In genomic region chr1:136040452-136040851, GRCm38 (mm10) we compare ENCODE assay signal across 14 mouse cellular contexts. TPM values are rescaled to one million over a fixed set of nuclear protein-coding genes. Genes with fewer than 3 reads are reported as not detected.
DNase-seq lines count a peak whose midpoint lies in the region; ATAC-seq and TF ChIP-seq lines count a peak whose summit lies in the region.
"Had no signal": no experiment of that assay in that cellular context is flagged by ENCODE, and none has a peak within 500 bp of the region (broad histone marks: within the 10 kb centered on the region; RNA-seq: fewer than 3 reads in every experiment).

No protein-coding gene starts in this region.

- TF ChIP-seq CTCF in cortical plate, adult 2 months (IDR thresholded peaks at IDR 0.05; ENCODE audit: extremely low read depth, insufficient read depth, low read length) = no peak

- H3K36me3 ChIP-seq in forebrain, embryonic 13.5 days (ENCODE audit: poor library complexity, severe bottlenecking) = peaks cover 6% of the 10 kb centered on the region
- H3K36me3 ChIP-seq in forebrain, embryonic 12.5 days (replicated peaks) = peaks cover 6% of the 10 kb centered on the region
- peaks cover 4% of the 10 kb centered on the region for H3K36me3 ChIP-seq in kidney, embryonic 15.5 days
- H3K36me3 ChIP-seq in limb, embryonic 12.5 days = peaks cover 6% of the 10 kb centered on the region

- 0 out of 2 replicates have a peak overlapping the region, but pooled peaks have one; percentile 16 for H3K4me2 ChIP-seq in forebrain, embryonic 13.5 days
- H3K4me2 ChIP-seq in forebrain, embryonic 12.5 days = no peak overlapping the region
- peak overlapping the region; percentile 8; the same call in 1 of the 2 replicates for H3K4me2 ChIP-seq in kidney, embryonic 15.5 days
- peak overlapping the region; percentile 34 for H3K4me2 ChIP-seq in limb, embryonic 12.5 days

- H3K27ac ChIP-seq in forebrain, embryonic 13.5 days = no peak overlapping the region
- H3K27ac ChIP-seq in forebrain, embryonic 12.5 days = no peak overlapping the region
- no peak overlapping the region for H3K27ac ChIP-seq in kidney, embryonic 15.5 days
- H3K27ac ChIP-seq in cortical plate, adult 2 months (ENCODE audit: insufficient read depth, low read length) = no peak overlapping the region
- no peak overlapping the region for H3K27ac ChIP-seq in limb, embryonic 12.5 days

- DNase-seq in kidney, postnatal 36 days = no peak
- DNase-seq: adrenal gland, adult 8-10 months; gastrocnemius, postnatal 25 days; heart, postnatal 10 days; kidney, adult 2 months; liver, postnatal 0 days had no signal

- no peak for TF ChIP-seq POLR2A in cortical plate, adult 2 months (IDR thresholded peaks at IDR 0.05; ENCODE audit: extremely low read depth, insufficient read depth, low read length)

- H3K27me3 ChIP-seq in forebrain, embryonic 13.5 days = no peaks in the 10 kb centered on the region; the same call in 1 of the 2 replicates
- H3K27me3 ChIP-seq in forebrain, embryonic 12.5 days = peaks cover 20% of the 10 kb centered on the region
- H3K27me3 ChIP-seq in kidney, embryonic 15.5 days = peaks cover 22% of the 10 kb centered on the region
- H3K27me3 ChIP-seq in limb, embryonic 12.5 days = peaks cover 9% of the 10 kb centered on the region

- H3K9ac ChIP-seq in forebrain, embryonic 13.5 days = no peak overlapping the region
- no peak overlapping the region for H3K9ac ChIP-seq in forebrain, embryonic 12.5 days
- H3K9ac ChIP-seq in kidney, embryonic 15.5 days = no peak overlapping the region
- H3K9ac ChIP-seq in limb, embryonic 12.5 days (replicated peaks) = no peak overlapping the region
- H3K9ac ChIP-seq: liver, postnatal 0 days had no signal

- 10% methylated on average over 11 of the region's 11 CpGs for WGBS in forebrain, embryonic 13.5 days
- 17% methylated on average over 11 of the region's 11 CpGs for WGBS in forebrain, embryonic 12.5 days
- 16% methylated on average over 11 of the region's 11 CpGs for WGBS in kidney, embryonic 15.5 days
- WGBS in limb, embryonic 12.5 days = 17% methylated on average over 11 of the region's 11 CpGs

- no peak overlapping the region for H3K4me3 ChIP-seq in forebrain, embryonic 13.5 days
- no peak overlapping the region for H3K4me3 ChIP-seq in forebrain, embryonic 12.5 days (replicated peaks)
- no peak overlapping the region for H3K4me3 ChIP-seq in kidney, embryonic 15.5 days (replicated peaks)
- H3K4me3 ChIP-seq in cortical plate, adult 2 months (ENCODE audit: insufficient read depth, low read length) = peak overlapping the region; percentile 41
- no peak overlapping the region for H3K4me3 ChIP-seq in limb, embryonic 12.5 days (replicated peaks)

- ATAC-seq in forebrain, embryonic 13.5 days = no peak
- ATAC-seq in forebrain, embryonic 12.5 days (ENCODE audit: low FRiP score) = no peak; the same call in 1 of the 2 replicates
- ATAC-seq in kidney, embryonic 15.5 days (replicated peaks; ENCODE audit: low FRiP score) = peak; percentile 63; the same call in 1 of the 2 replicates
- peak; percentile 52; the same call in 1 of the 2 replicates for ATAC-seq in limb, embryonic 12.5 days (ENCODE audit: insufficient number of reproducible peaks, insufficient read depth, low FRiP score, low TSS enrichment, low read depth)
- ATAC-seq in erythroblast, adult 5-6 weeks (replicated peaks; ENCODE audit: low FRiP score, poor library complexity, severe bottlenecking) = no peak
- ATAC-seq in monocyte, adult 5-6 weeks (replicated peaks; ENCODE audit: insufficient number of reproducible peaks, low FRiP score, low TSS enrichment, poor library complexity, severe bottlenecking) = no peak
- ATAC-seq: liver, postnatal 0 days had no signal

- H3K4me1 ChIP-seq in forebrain, embryonic 13.5 days = peaks cover 17% of the 10 kb centered on the region
- peaks cover 11% of the 10 kb centered on the region for H3K4me1 ChIP-seq in forebrain, embryonic 12.5 days
- peaks cover 13% of the 10 kb centered on the region; the same call in 1 of the 2 replicates for H3K4me1 ChIP-seq in kidney, embryonic 15.5 days
- peaks cover 2% of the 10 kb centered on the region for H3K4me1 ChIP-seq in cortical plate, adult 2 months (ENCODE audit: control insufficient read depth, insufficient read depth, low read length)
- H3K4me1 ChIP-seq in limb, embryonic 12.5 days (replicated peaks) = peaks cover 16% of the 10 kb centered on the region

- no peaks in the 10 kb centered on the region for H3K9me3 ChIP-seq in forebrain, embryonic 13.5 days (replicated peaks)
- no peaks in the 10 kb centered on the region for H3K9me3 ChIP-seq in forebrain, embryonic 12.5 days
- no peaks in the 10 kb centered on the region for H3K9me3 ChIP-seq in kidney, embryonic 15.5 days (replicated peaks)
- H3K9me3 ChIP-seq in limb, embryonic 12.5 days = no peaks in the 10 kb centered on the region

RNA-seq across cellular contexts. Expression of gene Ascl5, which starts 10.2 kb away (rescaled TPM):
- not detected in 2 replicates for polyA plus RNA-seq in forebrain, embryonic 13.5 days (2015; fragmentation: Nextera tagmentation; extraction: Ambion mirVana)
- polyA plus RNA-seq in forebrain, embryonic 12.5 days (2016; fragmentation: Nextera tagmentation; extraction: Ambion mirVana) = not detected in 2 replicates
- polyA plus RNA-seq in kidney, embryonic 15.5 days (2015; fragmentation: Nextera tagmentation; extraction: Ambion mirVana) = not detected in 2 replicates
- polyA plus RNA-seq in cortical plate, adult 2 months (2012; rRNA removed) = 2.0 TPM in 2 replicates
- polyA plus RNA-seq in limb, embryonic 12.5 days (2016; fragmentation: Nextera tagmentation; extraction: Ambion mirVana) = not detected in 2 replicates
- total RNA-seq in erythroblast, adult 5-6 weeks (2015; ENCODE audit: low replicate concordance) = not detected in 2 replicates
- total RNA-seq in erythroblast, adult 5-6 weeks (2017; ENCODE audit: low replicate concordance) = not detected in 2 replicates
- total RNA-seq in monocyte, adult 5-6 weeks (2017) = not detected in 3 replicates
- total RNA-seq: adrenal gland, adult 8-10 months; gastrocnemius, postnatal 25 days; heart, postnatal 10 days had no signal
- polyA plus RNA-seq: forebrain, embryonic 14.5 days; kidney, adult 2 months; liver, postnatal 0 days had no signal

RNA-seq across cellular contexts. Expression of gene Cacna1s, which starts 12.1 kb away (rescaled TPM):
- 0.31 TPM in 1 of 2 replicates, not detected in the other for polyA plus RNA-seq in forebrain, embryonic 13.5 days (2015; fragmentation: Nextera tagmentation; extraction: Ambion mirVana)
- polyA plus RNA-seq in forebrain, embryonic 12.5 days (2016; fragmentation: Nextera tagmentation; extraction: Ambion mirVana) = 0.10 and 0.17 TPM in 2 replicates
- 0.49 and 0.57 TPM in 2 replicates for polyA plus RNA-seq in kidney, embryonic 15.5 days (2015; fragmentation: Nextera tagmentation; extraction: Ambion mirVana)
- 0.89 and 0.98 TPM in 2 replicates for polyA plus RNA-seq in cortical plate, adult 2 months (2012; rRNA removed)
- polyA plus RNA-seq in limb, embryonic 12.5 days (2016; fragmentation: Nextera tagmentation; extraction: Ambion mirVana) = 2.4 and 3.7 TPM in 2 replicates
- not detected in 2 replicates for total RNA-seq in erythroblast, adult 5-6 weeks (2015; ENCODE audit: low replicate concordance)
- total RNA-seq in erythroblast, adult 5-6 weeks (2017; ENCODE audit: low replicate concordance) = not detected in 2 replicates
- total RNA-seq in monocyte, adult 5-6 weeks (2017) = 0.64 to 1.6 TPM (median 1.1 TPM) in 3 replicates
- polyA plus RNA-seq: liver, postnatal 0 days had no signal

RNA-seq across cellular contexts. Expression of gene Tmem9, which starts 32.5 kb away (rescaled TPM):
- polyA plus RNA-seq in forebrain, embryonic 13.5 days (2015; fragmentation: Nextera tagmentation; extraction: Ambion mirVana) = 130 and 149 TPM in 2 replicates
- polyA plus RNA-seq in forebrain, embryonic 12.5 days (2016; fragmentation: Nextera tagmentation; extraction: Ambion mirVana) = 126 and 128 TPM in 2 replicates
- polyA plus RNA-seq in kidney, embryonic 15.5 days (2015; fragmentation: Nextera tagmentation; extraction: Ambion mirVana) = 206 and 224 TPM in 2 replicates
- 101 TPM in 2 replicates for polyA plus RNA-seq in cortical plate, adult 2 months (2012; rRNA removed)
- 165 and 173 TPM in 2 replicates for polyA plus RNA-seq in limb, embryonic 12.5 days (2016; fragmentation: Nextera tagmentation; extraction: Ambion mirVana)
- 17.9 and 24.5 TPM in 2 replicates for total RNA-seq in erythroblast, adult 5-6 weeks (2015; ENCODE audit: low replicate concordance)
- 16.9 and 22.3 TPM in 2 replicates for total RNA-seq in erythroblast, adult 5-6 weeks (2017; ENCODE audit: low replicate concordance)
- 1.6 to 7.8 TPM (median 2.7 TPM) in 3 replicates for total RNA-seq in monocyte, adult 5-6 weeks (2017)

RNA-seq across cellular contexts. Expression of gene Igfn1, which starts 34.3 kb away (rescaled TPM):
- not detected in 2 replicates for polyA plus RNA-seq in forebrain, embryonic 13.5 days (2015; fragmentation: Nextera tagmentation; extraction: Ambion mirVana)
- polyA plus RNA-seq in forebrain, embryonic 12.5 days (2016; fragmentation: Nextera tagmentation; extraction: Ambion mirVana) = not detected in 2 replicates
- 0.12 and 0.14 TPM in 2 replicates for polyA plus RNA-seq in kidney, embryonic 15.5 days (2015; fragmentation: Nextera tagmentation; extraction: Ambion mirVana)
- 28.8 and 34.2 TPM in 2 replicates for polyA plus RNA-seq in cortical plate, adult 2 months (2012; rRNA removed)
- polyA plus RNA-seq in limb, embryonic 12.5 days (2016; fragmentation: Nextera tagmentation; extraction: Ambion mirVana) = 0.14 TPM in 1 of 2 replicates, not detected in the other
- total RNA-seq in erythroblast, adult 5-6 weeks (2015; ENCODE audit: low replicate concordance) = not detected in 2 replicates
- not detected in 2 replicates for total RNA-seq in erythroblast, adult 5-6 weeks (2017; ENCODE audit: low replicate concordance)
- not detected in 3 replicates for total RNA-seq in monocyte, adult 5-6 weeks (2017)
- polyA plus RNA-seq: forebrain, embryonic 14.5 days; liver, postnatal 0 days had no signal

Comparison
In these comparisons a context has a peak if more than half of its experiments do, and no peak if none do; other contexts are left out.
1. ATAC-seq: peak in kidney, embryonic 15.5 days (single experiment) and limb, embryonic 12.5 days (single experiment); none in forebrain, embryonic 13.5 days (single experiment), forebrain, embryonic 12.5 days (single experiment), erythroblast, adult 5-6 weeks (single experiment) and monocyte, adult 5-6 weeks (single experiment).